Mouse (Mus musculus) CH12.LX (cell line): ENCODE measurements around the gene Src. TPM values are rescaled to one million over a fixed set of nuclear protein-coding genes. Genes with fewer than 3 reads are reported as not detected.

Experiments
- DNase-seq: peaks from one replicate; pipeline ENCODE4 v3.0.0-alpha.2; 2013; ENCODE audit errors: extremely low read depth
- H3K27ac ChIP-seq: 2 replicates; pipeline ENCODE4 v1.5.1; 2012; ENCODE audit warnings: low read depth, mild to moderate bottlenecking, control low read depth, moderate library complexity; ENCODE audit not compliant: insufficient read depth
- H3K27me3 ChIP-seq: replicated peaks from 2 replicates; pipeline ENCODE3; 2012; ENCODE audit warnings: inconsistent platforms
- H3K36me3 ChIP-seq, 2 experiments: replicated peaks in 1 of 2; 2 replicates each; pipeline versions ENCODE3 to v1.6.1; 2012; ENCODE audit warnings: inconsistent platforms in 1 of 2, low read length in 1 of 2, mild to moderate bottlenecking in 1 of 2, mixed read lengths in 1 of 2, moderate library complexity in 1 of 2; ENCODE audit not compliant: control insufficient read depth in 1 of 2, insufficient read depth in 1 of 2
- H3K4me1 ChIP-seq, 2 experiments: 2 replicates each; pipeline ENCODE4 v1.6.1; 2012; ENCODE audit warnings: inconsistent platforms in 1 of 2, moderate library complexity in 1 of 2; ENCODE audit not compliant: insufficient read depth in 2 of 2, control insufficient read depth in 1 of 2
- H3K4me2 ChIP-seq: 2 replicates; pipeline ENCODE4 v1.6.1; 2012; ENCODE audit warnings: low read depth, mild to moderate bottlenecking, control low read depth; ENCODE audit not compliant: poor library complexity, insufficient read depth, severe bottlenecking
- H3K4me3 ChIP-seq, 3 experiments: fragments of 150-350 bp in 1 of 3; sonication (generic) in 1 of 3; replicated peaks in 1 of 3; 2 replicates each; pipeline versions ENCODE3 to v1.5.1; 2011 to 2012; ENCODE audit warnings: low read depth in 2 of 3, low read length in 2 of 3, mild to moderate bottlenecking in 2 of 3, moderate library complexity in 2 of 3, control low read depth in 1 of 3, improper control_type of control experiment in 1 of 3, inconsistent platforms in 1 of 3, mixed read lengths in 1 of 3; ENCODE audit not compliant: poor library complexity in 1 of 3
- H3K79me2 ChIP-seq: replicated peaks from 2 replicates; pipeline ENCODE4 v1.6.1; 2012; ENCODE audit warnings: mild to moderate bottlenecking, moderate library complexity; ENCODE audit not compliant: control insufficient read depth, poor library complexity, insufficient read depth, severe bottlenecking; ENCODE audit errors: extremely low read depth
- H3K9ac ChIP-seq: 2 replicates; pipeline ENCODE4 v1.6.1; 2012; ENCODE audit warnings: low read depth, mild to moderate bottlenecking, control low read depth, moderate library complexity; ENCODE audit not compliant: insufficient read depth
- H3K9me3 ChIP-seq: replicated peaks from 2 replicates; pipeline ENCODE3; 2012; ENCODE audit warnings: low read length, inconsistent platforms, mixed read lengths
- BHLHE40 ChIP-seq: IDR thresholded peaks from 2 replicates; pipeline ENCODE4 v1.6.1; 2011; ENCODE audit warnings: mild to moderate bottlenecking, low read depth, low read length, improper control_type of control experiment
- CTCF ChIP-seq, 2 experiments: IDR thresholded peaks in 1 of 2; conservative IDR thresholded peaks in 1 of 2; 2 replicates each; pipeline ENCODE4 v1.5.1; 2011 to 2012; ENCODE audit warnings: low read depth in 2 of 2, low read length in 2 of 2, improper control_type of control experiment in 1 of 2, inconsistent platforms in 1 of 2, mild to moderate bottlenecking in 1 of 2, moderate library complexity in 1 of 2
- E2F4 ChIP-seq: IDR thresholded peaks from 2 replicates; pipeline ENCODE4 v1.6.1; 2011; ENCODE audit warnings: low read depth, low read length, improper control_type of control experiment; ENCODE audit not compliant: insufficient replicate concordance
- ELF1 ChIP-seq: IDR thresholded peaks from 2 replicates; pipeline ENCODE4 v1.6.1; 2014; ENCODE audit warnings: low read depth, mild to moderate bottlenecking, inconsistent platforms, low read length, improper control_type of control experiment
- ETS1 ChIP-seq: conservative IDR thresholded peaks from 2 replicates; pipeline ENCODE4 v1.6.1; 2012; ENCODE audit warnings: low read depth, mild to moderate bottlenecking, inconsistent platforms, low read length, improper control_type of control experiment, moderate library complexity
- GABPA ChIP-seq: IDR thresholded peaks from 2 replicates; pipeline ENCODE4 v1.6.1; 2012; ENCODE audit warnings: low read depth, low read length, improper control_type of control experiment, inconsistent platforms; ENCODE audit not compliant: insufficient replicate concordance
- HCFC1 ChIP-seq: IDR thresholded peaks from 2 replicates; pipeline ENCODE4 v1.6.1; 2012; ENCODE audit warnings: low read depth, mild to moderate bottlenecking, inconsistent platforms, low read length, improper control_type of control experiment
- KAT2A ChIP-seq: IDR thresholded peaks from 2 replicates; pipeline ENCODE4 v1.6.1; 2012; ENCODE audit warnings: low read length, improper control_type of control experiment, inconsistent platforms; ENCODE audit not compliant: insufficient replicate concordance
- MAFK ChIP-seq: IDR thresholded peaks from 2 replicates; pipeline ENCODE4 v1.6.1; 2011; ENCODE audit warnings: low read length, improper control_type of control experiment; ENCODE audit not compliant: insufficient replicate concordance
- MAX ChIP-seq: IDR thresholded peaks from 2 replicates; pipeline ENCODE4 v1.6.1; 2011; ENCODE audit warnings: low read length, improper control_type of control experiment
- MEF2A ChIP-seq: IDR thresholded peaks from 2 replicates; pipeline ENCODE4 v1.6.1; 2014; ENCODE audit warnings: low read depth, mild to moderate bottlenecking, inconsistent platforms, low read length, improper control_type of control experiment, borderline replicate concordance
- MXI1 ChIP-seq: IDR thresholded peaks from 2 replicates; pipeline ENCODE4 v1.6.1; 2011; ENCODE audit warnings: mild to moderate bottlenecking, low read depth, low read length, improper control_type of control experiment
- MYC ChIP-seq: IDR thresholded peaks from 2 replicates; pipeline ENCODE4 v1.6.1; 2011; ENCODE audit warnings: low read depth, mild to moderate bottlenecking, improper control_type of control experiment, low read length
- NELFE ChIP-seq: IDR thresholded peaks from 2 replicates; pipeline ENCODE4 v1.6.1; 2011; ENCODE audit warnings: low read depth, low read length, improper control_type of control experiment
- RAD21 ChIP-seq: IDR thresholded peaks from 2 replicates; pipeline ENCODE4 v1.6.1; 2011; ENCODE audit warnings: low read depth, mild to moderate bottlenecking, low read length, improper control_type of control experiment, moderate library complexity
- SIN3A ChIP-seq: IDR thresholded peaks from 2 replicates; pipeline ENCODE4 v1.6.1; 2012; ENCODE audit warnings: low read length, improper control_type of control experiment, inconsistent platforms
- SMC3 ChIP-seq: IDR thresholded peaks from 2 replicates; pipeline ENCODE4 v1.6.1; 2011; ENCODE audit warnings: low read depth, low read length, improper control_type of control experiment
- TBP ChIP-seq: conservative IDR thresholded peaks from 2 replicates; pipeline ENCODE4 v1.6.1; 2011; ENCODE audit warnings: low read depth, low read length, improper control_type of control experiment
- TCF12 ChIP-seq: IDR thresholded peaks from 2 replicates; pipeline ENCODE4 v1.6.1; 2014; ENCODE audit warnings: low read depth, mild to moderate bottlenecking, inconsistent platforms, low read length, improper control_type of control experiment
- UBTF ChIP-seq: IDR thresholded peaks from 2 replicates; pipeline ENCODE4 v1.6.1; 2012; ENCODE audit warnings: low read depth, mild to moderate bottlenecking, inconsistent platforms, low read length, improper control_type of control experiment, moderate library complexity
- USF1 ChIP-seq: IDR thresholded peaks from 2 replicates; pipeline ENCODE4 v1.6.1; 2014; ENCODE audit warnings: low read depth, mild to moderate bottlenecking, inconsistent platforms, low read length, improper control_type of control experiment
- USF2 ChIP-seq: conservative IDR thresholded peaks from 2 replicates; pipeline ENCODE4 v1.6.1; 2011; ENCODE audit warnings: low read depth, low read length, improper control_type of control experiment
- ZKSCAN1 ChIP-seq: IDR thresholded peaks from 2 replicates; pipeline ENCODE4 v1.6.1; 2012; ENCODE audit warnings: low read depth, inconsistent platforms, low read length, improper control_type of control experiment, borderline replicate concordance
- ZNF384 ChIP-seq: IDR thresholded peaks from 2 replicates; pipeline ENCODE4 v1.6.1; 2012; ENCODE audit warnings: low read depth, low read length, improper control_type of control experiment, inconsistent platforms
- dilution Hi-C: fragments of 300-500 bp; cut with MboI; formaldehyde crosslinking; loops from 2 replicates; pipeline ENCODE4 v1.14.3; 2020; ENCODE audit warnings: low sequenced_read_pairs; ENCODE audit not compliant: extremely low pct_unique_long_range_greater_than_20kb, extremely low pct_ligation_motif_present
- in situ Hi-C: fragments of 300-500 bp; cut with MboI; formaldehyde crosslinking; loops from 3 replicates; pipeline ENCODE4 v1.14.3; 2019; ENCODE audit warnings: low sequenced_read_pairs, low pct_ligation_motif_present, low pct_unique_long_range_greater_than_20kb, mixed read lengths
- polyA plus RNA-seq: library from polyadenylated mRNA; unstranded; fragments of >175 nt; gene quantifications from 2 replicates; pipeline ENCODE4 v1.2.1, GENCODE M21; 2012; ENCODE audit warnings: low read depth; ENCODE audit not compliant: insufficient read length
- total RNA-seq, 2 experiments: library from RNA; depleted of rRNA; stranded (reverse); fragments of 300-350 nt in 1 of 2; fragments of >200 nt in 1 of 2; gene quantifications; 2 replicates each; pipeline ENCODE4 v1.2.3; 2012 to 2014

Src gene
- total and polyA plus RNA-seq, 3 experiments: 0.20 to 0.37 (median 0.25) TPM

DNA sequence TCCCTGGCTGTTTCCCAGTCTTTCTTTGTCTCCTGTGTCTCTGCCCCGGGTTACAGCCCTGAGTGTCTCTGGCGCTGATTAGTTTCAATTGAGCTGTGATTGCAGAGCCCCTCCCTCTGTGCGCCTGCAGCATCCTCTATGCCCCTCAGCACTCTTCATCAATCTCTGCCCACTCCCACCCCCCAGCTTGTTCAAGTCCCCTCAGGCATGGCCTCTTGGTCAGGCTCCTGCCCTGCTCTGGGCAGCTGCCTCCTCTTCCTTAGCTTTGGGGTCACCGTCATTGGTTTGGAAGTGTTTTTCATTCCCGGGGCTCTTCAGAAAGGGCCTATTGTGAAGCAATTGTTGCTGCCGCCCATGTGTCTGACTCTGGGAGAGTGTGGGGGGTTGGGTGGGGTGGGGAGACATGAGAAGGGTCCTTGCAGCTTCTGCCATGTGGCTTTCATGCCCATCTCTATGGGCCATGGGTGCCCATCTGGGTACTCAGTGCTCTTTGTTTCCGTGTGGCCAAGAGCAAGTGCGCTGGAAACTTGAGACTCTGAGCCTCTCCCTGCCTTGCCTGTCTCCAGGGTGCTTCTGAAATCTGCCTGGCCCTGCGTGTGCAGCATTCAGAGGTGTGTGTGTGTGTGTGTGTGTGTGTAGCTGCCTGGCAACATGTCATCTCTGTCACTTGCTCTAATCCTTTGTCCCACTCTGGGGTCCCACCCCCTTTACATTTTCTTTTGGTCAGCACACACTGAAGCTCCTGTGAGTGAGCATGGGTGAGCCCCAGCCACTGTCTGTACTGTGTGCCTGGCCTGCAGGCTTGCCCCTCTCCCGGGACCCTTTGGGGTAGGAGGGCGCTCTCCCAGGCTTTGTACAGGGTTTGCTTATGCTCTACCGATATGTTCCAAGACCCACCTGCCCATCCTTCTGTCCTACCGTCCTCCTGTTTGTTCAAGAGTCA, 57.5 kb downstream of the Src start:
- Histone ChIP-seq H3K9ac (no peak overlapping the region), H3K4me2 (no peak overlapping the region), H3K4me1 (peaks cover 6 to 17% of the 10 kb centered on the region in 2 experiments; a peak in 3 of 4 replicates), H3K36me3 (no peaks in the 10 kb centered on the region), H3K79me2 (no peaks in the 10 kb centered on the region), H3K9me3 (no peaks in the 10 kb centered on the region), H3K4me3 (no peak overlapping the region), H3K27me3 (peaks cover 93% of the 10 kb centered on the region), H3K27ac (no peak overlapping the region)
- TF ChIP-seq SMC3 (no peak), ETS1 (no peak), MEF2A (no peak), MAFK (no peak), GABPA (no peak), RAD21 (no peak), BHLHE40 (no peak), CTCF (conservative IDR thresholded peaks at IDR 0.05 in 1 of 2, IDR thresholded peaks at IDR 0.05 in 1 of 2; ENCODE audit: low read depth in 2 of 2, low read length in 2 of 2) (no peak), USF1 (no peak), SIN3A (no peak), USF2 (no peak), NELFE (no peak), TCF12 (no peak), ZKSCAN1 (no peak)
- DNase-seq: no peak
- in situ Hi-C loops (no loop called here), dilution Hi-C loops (no loop called here)

DNA sequence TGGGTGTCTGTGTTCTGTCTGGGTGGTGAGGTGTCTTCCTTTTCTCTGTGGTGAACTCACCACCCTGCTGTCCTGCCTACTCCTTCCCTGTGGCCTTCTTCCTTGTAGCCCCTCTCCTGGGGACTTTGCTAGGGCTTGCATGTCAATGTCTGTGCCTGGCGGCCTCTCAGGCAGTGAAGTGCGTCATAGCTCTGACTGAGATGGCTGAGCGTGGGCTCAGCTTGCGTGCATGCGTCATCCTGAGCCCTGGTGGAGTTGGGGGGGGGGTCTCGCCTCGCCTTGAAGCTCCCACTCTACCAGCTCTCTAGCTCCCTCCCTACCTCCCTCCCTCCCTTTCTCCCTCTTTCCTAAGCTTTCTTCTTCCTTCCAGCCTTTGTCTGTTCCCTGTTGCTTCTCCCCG, 60.4 kb downstream of the Src start:
- dilution Hi-C loops: no loop called here
- peaks cover 6 to 17% of the 10 kb centered on the region in 2 experiments; a peak in 3 of 4 replicates for H3K4me1 ChIP-seq
- TF ChIP-seq E2F4 (no peak), MAX (no peak), MXI1 (no peak), RAD21 (no peak), GABPA (no peak), ZNF384 (no peak), MYC (no peak), UBTF (no peak), HCFC1 (no peak), MAFK (no peak), SIN3A (no peak), TBP (no peak), KAT2A (no peak), SMC3 (no peak), TCF12 (no peak), USF2 (no peak), ELF1 (no peak)
- peaks cover 92% of the 10 kb centered on the region for H3K27me3 ChIP-seq
- DNase-seq: no peak
- in situ Hi-C loops: no loop called here
- H3K9ac ChIP-seq: no peak overlapping the region
- H3K4me2 ChIP-seq: no peak overlapping the region
- no peaks in the 10 kb centered on the region for H3K79me2 ChIP-seq
- no peak overlapping the region for H3K27ac ChIP-seq
- H3K9me3 ChIP-seq: no peaks in the 10 kb centered on the region
- no peak overlapping the region for H3K4me3 ChIP-seq
- H3K36me3 ChIP-seq: no peaks in the 10 kb centered on the region
